8 mouse cellular contexts compared by ENCODE assay signal in the genomic region with DNA sequence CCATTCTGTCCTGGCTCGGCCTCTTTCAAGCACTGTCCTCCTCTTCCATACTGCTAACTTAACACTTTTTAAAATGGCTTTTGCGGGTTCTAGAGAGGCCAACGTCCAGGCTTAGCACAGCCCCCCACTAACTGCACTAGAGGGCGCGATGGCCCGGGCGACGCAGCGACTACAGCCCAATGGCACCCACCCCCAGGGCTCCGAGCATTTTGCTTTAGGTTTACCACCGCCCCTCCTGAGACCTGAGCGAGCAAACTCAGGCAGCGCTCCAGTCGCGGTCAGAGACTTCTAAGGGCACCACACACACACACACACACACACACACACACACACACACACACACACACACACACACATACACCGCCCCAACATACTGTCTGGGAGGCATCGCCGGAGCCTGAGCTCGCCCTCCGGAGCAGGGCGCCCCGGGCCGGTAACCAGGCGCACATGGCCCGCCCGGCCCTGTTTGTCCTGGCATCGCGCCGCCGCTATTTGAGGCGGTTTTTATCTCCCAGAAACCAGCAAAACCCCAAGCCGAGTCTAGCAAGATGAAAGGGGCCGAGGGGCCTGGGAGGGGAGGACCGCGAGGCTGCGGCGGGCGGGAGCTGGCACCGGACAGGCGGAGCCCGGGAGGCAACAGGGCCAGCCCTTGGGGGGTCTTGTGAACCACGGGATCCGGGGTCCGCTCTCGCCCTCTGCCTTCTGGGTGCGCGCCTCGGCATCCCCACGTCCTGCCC. TPM values are rescaled to one million over a fixed set of nuclear protein-coding genes. Genes with fewer than 3 reads are reported as not detected.
A peak's percentile ranks its signal among the peaks of the same experiment; 100 is the strongest.
DNase-seq lines count a peak whose midpoint lies in the region; ATAC-seq and TF ChIP-seq lines count a peak whose summit lies in the region.

No protein-coding gene starts in this region.

- peak overlapping the region; percentile 55 for H3K4me3 ChIP-seq in forebrain, embryonic 13.5 days
- peak overlapping the region; percentile 55 for H3K4me3 ChIP-seq in small intestine, adult 2 months (ENCODE audit: low read depth, low read length)

- H3K4me2 ChIP-seq in forebrain, embryonic 13.5 days, result peak overlapping the region; percentile 89

- ATAC-seq in forebrain, embryonic 13.5 days, result peak; percentile 65
- peak; percentile 41 for ATAC-seq in megakaryocyte progenitor cell, adult 5-6 weeks (replicated peaks; ENCODE audit: poor library complexity)

- peak overlapping the region; percentile 57 for H3K27ac ChIP-seq in forebrain, embryonic 13.5 days
- H3K27ac ChIP-seq in small intestine, adult 2 months (ENCODE audit: insufficient read depth, low read depth, low read length), result no peak overlapping the region

- TF ChIP-seq CTCF in small intestine, adult 2 months (IDR thresholded peaks at IDR 0.05; ENCODE audit: extremely low read depth, insufficient read length, insufficient replicate concordance, low read depth, low read length), result no peak

- under 1% methylated on average over 45 of the region's 49 CpGs for WGBS in forebrain, embryonic 13.5 days
- WGBS in small intestine, adult 2 months, result under 1% methylated on average over 49 of the region's 49 CpGs

- H3K9me3 ChIP-seq in forebrain, embryonic 13.5 days (replicated peaks), result no peaks in the 10 kb centered on the region

- H3K27me3 ChIP-seq in forebrain, embryonic 13.5 days, result peaks cover 48% of the 10 kb centered on the region
- H3K27me3 ChIP-seq in small intestine, adult 2 months (ENCODE audit: control insufficient read depth, insufficient read depth, low read length), result peaks cover 34% of the 10 kb centered on the region

- peak overlapping the region; percentile 74 for H3K9ac ChIP-seq in forebrain, embryonic 13.5 days

- intact Hi-C loops in heart, postnatal 36 days (cut with DNase I), result no loop called here

- no peaks in the 10 kb centered on the region for H3K36me3 ChIP-seq in forebrain, embryonic 13.5 days (ENCODE audit: poor library complexity, severe bottlenecking)
- no peaks in the 10 kb centered on the region for H3K36me3 ChIP-seq in small intestine, adult 2 months (ENCODE audit: control insufficient read depth, insufficient read depth, low read length)

- H3K4me1 ChIP-seq in forebrain, embryonic 13.5 days, result peaks cover 24% of the 10 kb centered on the region
- peaks cover 9% of the 10 kb centered on the region; the same call in 1 of the 2 replicates for H3K4me1 ChIP-seq in small intestine, adult 2 months (ENCODE audit: control insufficient read depth, insufficient read depth, insufficient read length, low read length)

- peak; percentile 40 to 62 for DNase-seq in adrenal gland, adult (ENCODE audit: inconsistent age in 2 of 2, low spot score in 1 of 2)
- no peak for DNase-seq in adrenal gland, adult 8-10 months
- peak; percentile 28 to 51 for DNase-seq in adrenal gland, adult 18-20 months (ENCODE audit: low spot score in 2 of 2)
- peak; percentile 55 to 70 for DNase-seq in heart, postnatal 36 days
- peak; percentile 75 to 84 for DNase-seq in kidney, postnatal 4 days

- TF ChIP-seq POLR2A in small intestine, adult 2 months (IDR thresholded peaks at IDR 0.05; ENCODE audit: low read depth, low read length), result no peak

RNA-seq across cellular contexts. Expression of a gene that starts 4.7 kb away (rescaled TPM):
- total RNA-seq in adrenal gland, adult 8-10 months (2022), result 10 to 100 TPM; 15.6 to 31.6 (median 21.4) TPM
- total RNA-seq in adrenal gland, adult 18-20 months (2021), result 10 to 100 TPM; 12.0 to 14.7 TPM
- polyA plus RNA-seq in forebrain, embryonic 13.5 days (2015; fragmentation: Nextera tagmentation; extraction: Ambion mirVana), result 64.1 and 66.5 TPM in 2 replicates
- total RNA-seq in heart, postnatal 36 days (2021), result 10 to 100 TPM; 12.5 to 12.8 TPM
- 103 and 110 TPM in 2 replicates for total RNA-seq in megakaryocyte progenitor cell, adult 5-6 weeks (2015)
- total RNA-seq in megakaryocyte progenitor cell, adult 5-6 weeks (2017), result 141 and 151 TPM in 2 replicates
- polyA plus RNA-seq in small intestine, adult 2 months (2012; rRNA removed), result 10.2 and 20.3 TPM in 2 replicates

RNA-seq across cellular contexts. Expression of a gene that starts 11.7 kb away (rescaled TPM):
- total RNA-seq in adrenal gland, adult 8-10 months (2022), result under 1 TPM; 0.17 to 0.48 (median 0.33) TPM
- under 1 TPM in 1 of 2 experiments, not detected in 1; 0.10 TPM for total RNA-seq in adrenal gland, adult 18-20 months (2021)
- 0.15 and 0.18 TPM in 2 replicates for polyA plus RNA-seq in forebrain, embryonic 13.5 days (2015; fragmentation: Nextera tagmentation; extraction: Ambion mirVana)
- not detected for total RNA-seq in heart, postnatal 36 days (2021)
- total RNA-seq in megakaryocyte progenitor cell, adult 5-6 weeks (2015), result not detected in 2 replicates
- not detected in 2 replicates for total RNA-seq in megakaryocyte progenitor cell, adult 5-6 weeks (2017)
- not detected in 2 replicates for polyA plus RNA-seq in small intestine, adult 2 months (2012; rRNA removed)

RNA-seq across cellular contexts. Expression of a gene that starts 23.8 kb away (rescaled TPM):
- 10 to 100 TPM; 65.4 to 96.8 (median 89.3) TPM for total RNA-seq in adrenal gland, adult 8-10 months (2022)
- total RNA-seq in adrenal gland, adult 18-20 months (2021), result 10 to 100 TPM; 48.9 to 54.7 TPM
- polyA plus RNA-seq in forebrain, embryonic 13.5 days (2015; fragmentation: Nextera tagmentation; extraction: Ambion mirVana), result 116 and 126 TPM in 2 replicates
- total RNA-seq in heart, postnatal 36 days (2021), result 10 to 100 TPM; 17.7 to 22.7 TPM
- 26.5 and 28.4 TPM in 2 replicates for total RNA-seq in megakaryocyte progenitor cell, adult 5-6 weeks (2015)
- 56.4 and 58.5 TPM in 2 replicates for total RNA-seq in megakaryocyte progenitor cell, adult 5-6 weeks (2017)
- 15.9 and 30.0 TPM in 2 replicates for polyA plus RNA-seq in small intestine, adult 2 months (2012; rRNA removed)

RNA-seq across cellular contexts. Expression of a gene that starts 29.4 kb away (rescaled TPM):
- 100 to 1,000 TPM; 440 to 517 (median 466) TPM for total RNA-seq in adrenal gland, adult 8-10 months (2022)
- 100 to 1,000 TPM; 443 to 458 TPM for total RNA-seq in adrenal gland, adult 18-20 months (2021)
- 470 and 502 TPM in 2 replicates for polyA plus RNA-seq in forebrain, embryonic 13.5 days (2015; fragmentation: Nextera tagmentation; extraction: Ambion mirVana)
- total RNA-seq in heart, postnatal 36 days (2021), result 100 to 1,000 TPM; 308 to 311 TPM
- 345 and 346 TPM in 2 replicates for total RNA-seq in megakaryocyte progenitor cell, adult 5-6 weeks (2015)
- total RNA-seq in megakaryocyte progenitor cell, adult 5-6 weeks (2017), result 343 and 379 TPM in 2 replicates
- polyA plus RNA-seq in small intestine, adult 2 months (2012; rRNA removed), result 41.8 and 47.8 TPM in 2 replicates

RNA-seq across cellular contexts. Expression of a gene that starts 50.6 kb away (rescaled TPM):
- total RNA-seq in adrenal gland, adult 8-10 months (2022), result 10 to 100 TPM; 75.8 to 97.0 (median 91.9) TPM
- total RNA-seq in adrenal gland, adult 18-20 months (2021), result 10 to 100 TPM; 61.1 to 62.1 TPM
- polyA plus RNA-seq in forebrain, embryonic 13.5 days (2015; fragmentation: Nextera tagmentation; extraction: Ambion mirVana), result 7.0 and 8.1 TPM in 2 replicates
- total RNA-seq in heart, postnatal 36 days (2021), result 10 to 100 TPM; 45.7 to 49.1 TPM
- total RNA-seq in megakaryocyte progenitor cell, adult 5-6 weeks (2015), result 62.0 and 63.9 TPM in 2 replicates
- 46.4 and 52.9 TPM in 2 replicates for total RNA-seq in megakaryocyte progenitor cell, adult 5-6 weeks (2017)
- polyA plus RNA-seq in small intestine, adult 2 months (2012; rRNA removed), result 7.0 and 13.8 TPM in 2 replicates
